Mouse (Mus musculus): ENCODE results near the gene Zfp609.

DNA sequence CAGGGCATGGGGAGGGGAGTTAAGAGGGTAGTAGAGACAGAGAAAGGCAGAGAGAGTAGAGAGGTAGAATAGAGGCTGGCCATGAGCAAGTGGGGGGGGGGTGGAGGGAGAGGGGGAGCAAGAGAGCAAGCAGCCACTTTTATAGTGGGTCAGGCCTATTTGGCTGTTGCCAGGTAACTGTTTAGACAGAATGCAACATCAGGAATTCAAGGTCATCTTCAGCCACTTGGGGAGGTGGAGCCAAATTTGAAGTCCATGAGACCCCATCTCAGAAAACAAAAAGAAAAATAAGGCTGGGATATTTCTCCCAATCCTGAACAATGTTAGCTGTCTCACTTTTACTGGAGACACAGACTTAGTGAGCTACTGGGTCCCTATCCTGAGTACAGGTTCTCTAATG lies 184.8 kb downstream of the Zfp609 start:
- no peak for TF ChIP-seq POLR2A (IDR thresholded peaks at IDR 0.05; ENCODE audit: low read depth, low read length)
- TF ChIP-seq CTCF (IDR thresholded peaks at IDR 0.05; ENCODE audit: extremely low read depth, insufficient read length, insufficient replicate concordance, low read depth, low read length) = no peak
